Mouse (Mus musculus): Measurements from ENCODE around the gene Mfsd4b1. TPM values are rescaled to one million over a fixed set of nuclear protein-coding genes. Genes with fewer than 3 reads are reported as not detected.

Gene Mfsd4b1
- polyA plus RNA-seq, 1 experiment from 2014 or later, result 1.1 TPM

DNA sequence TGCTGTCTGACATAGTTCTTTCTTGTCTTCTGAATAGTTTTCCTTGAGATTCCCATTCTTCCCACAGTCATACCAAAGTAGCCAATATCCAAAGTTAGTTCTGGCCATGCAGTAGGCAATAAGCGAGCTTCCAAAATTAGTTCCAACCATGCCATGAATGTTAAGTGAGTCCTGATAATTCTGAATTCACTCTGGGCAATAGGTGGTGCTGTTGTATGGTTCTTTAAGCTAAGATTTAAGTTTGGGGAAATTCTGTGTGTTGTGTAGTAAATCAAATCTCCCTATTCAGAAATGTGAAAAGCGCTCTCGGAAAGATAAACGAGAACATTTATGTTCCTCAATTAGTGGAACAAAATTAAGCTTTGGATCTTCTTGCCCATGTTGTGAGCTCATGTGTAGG is 66.8 kb downstream of the Mfsd4b1 start:
- no peak overlapping the region for H3K9ac ChIP-seq
- no peak for ATAC-seq (ENCODE audit: low FRiP score)
- no peaks in the 10 kb centered on the region for H3K36me3 ChIP-seq (replicated peaks; ENCODE audit: control insufficient read depth, insufficient read depth)
- no peak overlapping the region for H3K4me2 ChIP-seq (replicated peaks)
- H3K4me3 ChIP-seq (replicated peaks; ENCODE audit: low read length), result no peak overlapping the region
- 69% methylated on average over 4 of the region's 4 CpGs for WGBS
- DNase-seq (ENCODE audit: low spot score), result peak; percentile 62
- H3K4me1 ChIP-seq (replicated peaks; ENCODE audit: control insufficient read depth, insufficient read depth, low read length), result peaks cover 3% of the 10 kb centered on the region; the same call in 1 of the 2 replicates
- no peak overlapping the region for H3K27ac ChIP-seq
- peaks cover 5% of the 10 kb centered on the region; the same call in 1 of the 2 replicates for H3K27me3 ChIP-seq (ENCODE audit: control insufficient read depth, insufficient read depth, low read length)
- H3K9me3 ChIP-seq (ENCODE audit: control insufficient read depth, low read length), result no peaks in the 10 kb centered on the region

DNA sequence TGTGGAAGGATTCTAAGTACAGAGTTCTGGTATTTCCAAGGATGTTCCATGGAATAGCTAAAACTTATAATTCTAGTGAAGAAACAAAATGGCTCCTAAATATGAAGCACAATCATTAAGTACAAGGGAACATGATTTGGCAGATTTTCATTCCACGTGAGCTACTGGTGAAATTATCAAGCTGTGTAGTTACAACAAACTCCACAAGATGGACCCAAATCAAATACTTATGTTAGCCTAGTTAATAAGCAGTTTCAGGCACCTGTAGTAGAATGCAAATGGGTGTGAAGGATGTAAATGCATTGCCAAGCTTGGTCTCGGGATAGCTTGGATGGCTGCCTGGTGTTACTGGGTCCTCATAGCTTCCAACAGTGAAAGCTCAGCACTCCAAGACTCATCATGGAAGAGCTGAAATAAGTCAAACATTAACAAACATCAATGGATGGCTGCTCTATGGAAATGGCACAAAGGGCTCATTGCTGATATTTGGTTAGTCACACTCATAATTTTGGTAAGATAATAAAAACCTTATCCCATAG is 68.7 kb downstream of the Mfsd4b1 start:
- H3K4me1 ChIP-seq (replicated peaks; ENCODE audit: control insufficient read depth, insufficient read depth, low read length), result peaks cover 3% of the 10 kb centered on the region; the same call in 1 of the 2 replicates
- no peak overlapping the region for H3K9ac ChIP-seq
- peaks cover 5% of the 10 kb centered on the region; the same call in 1 of the 2 replicates for H3K27me3 ChIP-seq (ENCODE audit: control insufficient read depth, insufficient read depth, low read length)
- H3K4me3 ChIP-seq (replicated peaks; ENCODE audit: low read length), result no peak overlapping the region
- H3K4me2 ChIP-seq (replicated peaks), result no peak overlapping the region
- H3K36me3 ChIP-seq (replicated peaks; ENCODE audit: control insufficient read depth, insufficient read depth), result no peaks in the 10 kb centered on the region
- H3K27ac ChIP-seq, result no peak overlapping the region
- ATAC-seq (ENCODE audit: low FRiP score), result no peak
- no peaks in the 10 kb centered on the region for H3K9me3 ChIP-seq (ENCODE audit: control insufficient read depth, low read length)
- DNase-seq (ENCODE audit: low spot score), result no peak
- WGBS, result 69% methylated on average over 2 of the region's 2 CpGs

DNA sequence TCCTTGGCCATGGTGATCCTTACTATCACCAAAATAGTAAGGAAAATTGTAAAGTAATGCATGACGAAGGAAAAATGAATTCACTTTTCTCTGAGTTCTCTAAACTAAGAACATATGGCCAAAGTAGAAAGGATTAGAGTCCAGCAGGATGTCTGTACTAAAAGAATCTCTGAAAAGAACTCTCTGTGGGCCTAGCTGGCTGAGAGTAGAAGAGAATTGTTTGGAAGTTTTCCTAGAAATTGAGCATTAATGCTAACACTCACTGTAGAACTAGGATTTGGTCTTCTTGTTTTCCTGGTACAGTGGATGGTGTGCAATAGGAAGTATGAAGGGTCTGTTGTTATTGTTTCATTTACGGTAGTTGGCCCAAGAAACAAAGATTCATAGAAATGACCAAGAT is 69.9 kb downstream of the Mfsd4b1 start:
- Histone ChIP-seq H3K9me3 (ENCODE audit: control insufficient read depth, low read length) (no peaks in the 10 kb centered on the region), H3K4me2 (replicated peaks) (no peak overlapping the region), H3K4me1 (replicated peaks; ENCODE audit: control insufficient read depth, insufficient read depth, low read length) (0 out of 2 replicates have a peak, but pooled peaks cover 3% of the 10 kb centered on the region), H3K9ac (no peak overlapping the region), H3K27ac (no peak overlapping the region), H3K36me3 (replicated peaks; ENCODE audit: control insufficient read depth, insufficient read depth) (no peaks in the 10 kb centered on the region), H3K27me3 (ENCODE audit: control insufficient read depth, insufficient read depth, low read length) (peaks cover 5% of the 10 kb centered on the region; the same call in 1 of the 2 replicates), H3K4me3 (replicated peaks; ENCODE audit: low read length) (no peak overlapping the region)
- DNase-seq (ENCODE audit: low spot score), result no peak
- 83% methylated on average over 2 of the region's 2 CpGs for WGBS
- no peak for ATAC-seq (ENCODE audit: low FRiP score)

Other genes starting within 250 kb of the Mfsd4b1 start
- 3.7 and 4.4 TPM in 2 replicates for gene Mfsd4b4, start 126.0 kb downstream of the Mfsd4b1 start, polyA plus RNA-seq (2014; fragmentation: Nextera tagmentation; extraction: Ambion mirVana)
- gene Mfsd4b2, start 98.3 kb downstream of the Mfsd4b1 start, polyA plus RNA-seq (2014; fragmentation: Nextera tagmentation; extraction: Ambion mirVana), result not detected in 2 replicates
- gene Mfsd4b3, start 65.1 kb downstream of the Mfsd4b1 start, polyA plus RNA-seq (2014; fragmentation: Nextera tagmentation; extraction: Ambion mirVana), result 0.12 and 0.31 TPM in 2 replicates
- gene Mfsd4b5, start 38.6 kb downstream of the Mfsd4b1 start, polyA plus RNA-seq (2014; fragmentation: Nextera tagmentation; extraction: Ambion mirVana), result 0.08 TPM in 1 of 2 replicates, not detected in the other
- gene Slc16a10, start 117.0 kb upstream of the Mfsd4b1 start, polyA plus RNA-seq (2014; fragmentation: Nextera tagmentation; extraction: Ambion mirVana), result 9.7 and 16.9 TPM in 2 replicates
- gene Rpf2, start 221.8 kb upstream of the Mfsd4b1 start, polyA plus RNA-seq (2014; fragmentation: Nextera tagmentation; extraction: Ambion mirVana), result 70.8 and 74.7 TPM in 2 replicates
- 71.7 and 73.7 TPM in 2 replicates for gene Gtf3c6, start 232.8 kb upstream of the Mfsd4b1 start, polyA plus RNA-seq (2014; fragmentation: Nextera tagmentation; extraction: Ambion mirVana)